Mouse (Mus musculus): Measurements from ENCODE around the gene Twnk. TPM values are rescaled to one million over a fixed set of nuclear protein-coding genes. Genes with fewer than 3 reads are reported as not detected.

The Twnk gene
- polyA plus RNA-seq, 1 experiment from 2014 or later: 19.8 TPM

GRCm38 (mm10) chr19:45040214-45040613, 34.8 kb downstream of the Twnk start:
- ATAC-seq: no peak
- Histone ChIP-seq H3K4me2 (ENCODE audit: low read depth, low read length) (no peak overlapping the region), H3K27me3 (replicated peaks; ENCODE audit: control insufficient read depth, insufficient read depth, low read length) (peaks cover 17% of the 10 kb centered on the region; the same call in 1 of the 2 replicates), H3K36me3 (ENCODE audit: control insufficient read depth, insufficient read depth, low read length) (no peaks in the 10 kb centered on the region), H3K9me3 (ENCODE audit: control insufficient read depth, low read length) (no peaks in the 10 kb centered on the region), H3K4me1 (ENCODE audit: control insufficient read depth, insufficient read depth, low read length) (0 out of 2 replicates have a peak, but pooled peaks cover 2% of the 10 kb centered on the region), H3K9ac (ENCODE audit: low read depth, low read length) (no peak overlapping the region), H3K4me3 (ENCODE audit: low read length) (no peak overlapping the region), H3K27ac (ENCODE audit: low read length) (no peak overlapping the region)
- WGBS: 43% methylated on average over 13 of the region's 13 CpGs

DNA sequence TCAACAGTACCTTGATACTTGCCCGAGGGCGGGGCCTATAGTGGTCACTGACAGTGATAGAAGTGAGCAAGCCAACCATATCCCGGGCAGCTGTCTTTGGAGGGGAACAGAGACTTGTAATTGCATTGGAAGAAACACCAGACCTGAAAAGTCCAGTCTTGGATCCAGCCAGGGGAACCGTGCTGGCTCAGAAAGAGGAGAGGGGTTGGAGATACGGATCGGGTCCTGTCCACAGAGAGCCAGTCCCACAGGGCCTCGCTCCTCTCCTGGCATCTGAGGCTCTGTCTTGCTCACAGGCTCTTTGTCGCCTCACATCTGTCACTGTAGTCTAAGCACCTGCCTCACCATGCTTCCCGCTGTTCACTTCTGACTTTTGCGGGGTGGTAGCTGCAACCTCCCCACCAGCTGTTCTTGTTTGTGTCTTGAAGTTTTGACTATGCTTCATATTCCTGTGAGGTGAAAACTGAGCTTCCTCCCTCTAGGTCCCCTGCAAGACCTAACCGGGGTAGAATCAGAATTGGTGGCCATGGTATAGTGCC, 39.0 kb downstream of the Twnk start:
- Histone ChIP-seq H3K4me1 (ENCODE audit: control insufficient read depth, insufficient read depth, low read length) (peaks cover 18% of the 10 kb centered on the region), H3K27ac (ENCODE audit: low read length) (no peak overlapping the region)
- WGBS: 73% methylated on average over 11 of the region's 11 CpGs

GRCm38 (mm10) chr19:45045236-45045635, 39.8 kb downstream of the Twnk start:
- H3K9ac ChIP-seq (ENCODE audit: low read depth, low read length): no peak overlapping the region
- H3K36me3 ChIP-seq (ENCODE audit: control insufficient read depth, insufficient read depth, low read length): no peaks in the 10 kb centered on the region
- no peak overlapping the region for H3K4me2 ChIP-seq (ENCODE audit: low read depth, low read length)
- H3K9me3 ChIP-seq (ENCODE audit: control insufficient read depth, low read length): no peaks in the 10 kb centered on the region
- 53% methylated on average over 15 of the region's 15 CpGs for WGBS
- H3K4me1 ChIP-seq (ENCODE audit: control insufficient read depth, insufficient read depth, low read length): peaks cover 18% of the 10 kb centered on the region
- no peak for ATAC-seq
- H3K27ac ChIP-seq (ENCODE audit: low read length): no peak overlapping the region
- 0 out of 2 replicates have a peak, but pooled peaks cover 5% of the 10 kb centered on the region for H3K27me3 ChIP-seq (replicated peaks; ENCODE audit: control insufficient read depth, insufficient read depth, low read length)
- no peak overlapping the region for H3K4me3 ChIP-seq (ENCODE audit: low read length)

More for the DNA sequence above, 39.0 kb downstream of the Twnk start:
- no peak for ATAC-seq
- H3K9ac ChIP-seq (ENCODE audit: low read depth, low read length): no peak overlapping the region
- H3K27me3 ChIP-seq (replicated peaks; ENCODE audit: control insufficient read depth, insufficient read depth, low read length): peaks cover 12% of the 10 kb centered on the region; the same call in 1 of the 2 replicates
- H3K4me2 ChIP-seq (ENCODE audit: low read depth, low read length): no peak overlapping the region
- H3K36me3 ChIP-seq (ENCODE audit: control insufficient read depth, insufficient read depth, low read length): no peaks in the 10 kb centered on the region
- H3K9me3 ChIP-seq (ENCODE audit: control insufficient read depth, low read length): no peaks in the 10 kb centered on the region
- no peak overlapping the region for H3K4me3 ChIP-seq (ENCODE audit: low read length)

GRCm38 (mm10) chr19:45045651-45046050, 40.2 kb downstream of the Twnk start, which contains the start of gene Pdzd7:
Gene Pdzd7 (minus strand): TSS chr19:45045717.
- Histone ChIP-seq H3K4me1 (ENCODE audit: control insufficient read depth, insufficient read depth, low read length) (peaks cover 18% of the 10 kb centered on the region), H3K9me3 (ENCODE audit: control insufficient read depth, low read length) (no peaks in the 10 kb centered on the region), H3K4me2 (ENCODE audit: low read depth, low read length) (peak within 1 kb of the TSS; percentile 91), H3K9ac (ENCODE audit: low read depth, low read length) (peak within 1 kb of the TSS; percentile 73), H3K27ac (ENCODE audit: low read length) (no peak within 1 kb of the TSS), H3K27me3 (replicated peaks; ENCODE audit: control insufficient read depth, insufficient read depth, low read length) (0 out of 2 replicates have a peak, but pooled peaks cover under 1% of the 10 kb centered on the region), H3K36me3 (ENCODE audit: control insufficient read depth, insufficient read depth, low read length) (no peaks in the 10 kb centered on the region), H3K4me3 (ENCODE audit: low read length) (peak within 1 kb of the TSS; percentile 52)
- no peak for ATAC-seq
- WGBS: 81% methylated on average over 5 of the region's 5 CpGs

DNA sequence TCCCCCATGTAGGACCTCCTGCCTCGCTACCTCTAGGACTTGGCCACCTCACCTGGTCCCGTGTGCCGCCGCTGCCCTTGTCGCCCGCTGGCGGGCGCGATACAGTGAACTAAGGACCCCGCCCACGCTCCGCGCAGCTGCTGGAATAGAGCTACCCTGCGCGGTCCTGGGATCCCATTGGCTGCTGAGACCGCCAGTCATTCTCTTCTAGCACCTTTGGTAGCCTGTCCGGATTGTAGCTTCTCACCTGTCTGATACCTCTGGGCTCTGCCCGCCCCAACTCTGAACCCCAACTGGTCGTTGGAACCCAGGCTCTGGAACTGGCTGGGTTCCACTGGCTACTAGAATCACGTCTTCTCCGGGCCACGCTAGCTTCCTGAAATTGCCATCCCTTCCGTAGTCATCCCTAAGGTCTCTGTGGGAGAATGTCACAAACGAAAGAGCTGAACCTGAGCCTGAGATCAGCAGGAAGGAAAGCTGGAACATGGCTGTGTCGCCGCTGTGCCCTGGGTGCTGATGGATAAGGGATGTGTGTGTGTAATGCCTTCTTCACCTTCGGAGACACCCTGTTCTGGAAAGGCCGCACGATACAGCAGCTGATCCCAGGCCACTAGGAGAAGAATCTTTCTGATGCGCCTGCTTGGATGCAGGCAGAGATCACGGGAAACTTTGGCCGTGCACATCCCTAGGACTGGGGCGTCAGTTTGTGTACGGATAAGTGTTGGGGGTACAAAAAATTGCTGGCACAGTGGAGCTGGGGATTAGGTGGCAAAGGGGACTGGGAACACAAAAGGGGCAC, 41.3 kb downstream of the Twnk start:
- Histone ChIP-seq H3K27me3 (replicated peaks; ENCODE audit: control insufficient read depth, insufficient read depth, low read length) (no peaks in the 10 kb centered on the region), H3K9me3 (ENCODE audit: control insufficient read depth, low read length) (no peaks in the 10 kb centered on the region), H3K4me2 (ENCODE audit: low read depth, low read length) (peak overlapping the region; percentile 91), H3K36me3 (ENCODE audit: control insufficient read depth, insufficient read depth, low read length) (no peaks in the 10 kb centered on the region), H3K27ac (ENCODE audit: low read length) (peak overlapping the region; percentile 92), H3K9ac (ENCODE audit: low read depth, low read length) (peak overlapping the region; percentile 73), H3K4me1 (ENCODE audit: control insufficient read depth, insufficient read depth, low read length) (peaks cover 18% of the 10 kb centered on the region), H3K4me3 (ENCODE audit: low read length) (peak overlapping the region; percentile 52)
- 1% methylated on average over 34 of the region's 34 CpGs for WGBS
- ATAC-seq: peak; percentile 73

GRCm38 (mm10) chr19:45047417-45047934, 42.0 kb downstream of the Twnk start, which contains the start of gene Sfxn3:
Gene Sfxn3 (plus strand): TSS chr19:45047503.
- peak within 1 kb of the TSS; percentile 92 for H3K27ac ChIP-seq (ENCODE audit: low read length)
- H3K36me3 ChIP-seq (ENCODE audit: control insufficient read depth, insufficient read depth, low read length): no peaks in the 10 kb centered on the region
- H3K27me3 ChIP-seq (replicated peaks; ENCODE audit: control insufficient read depth, insufficient read depth, low read length): no peaks in the 10 kb centered on the region
- ATAC-seq: peak; percentile 83
- H3K4me3 ChIP-seq (ENCODE audit: low read length): peak within 1 kb of the TSS; percentile 52
- no peaks in the 10 kb centered on the region for H3K9me3 ChIP-seq (ENCODE audit: control insufficient read depth, low read length)
- H3K4me1 ChIP-seq (ENCODE audit: control insufficient read depth, insufficient read depth, low read length): peaks cover 18% of the 10 kb centered on the region
- H3K4me2 ChIP-seq (ENCODE audit: low read depth, low read length): peak within 1 kb of the TSS; percentile 91
- H3K9ac ChIP-seq (ENCODE audit: low read depth, low read length): peak within 1 kb of the TSS; percentile 73
- under 1% methylated on average over 25 of the region's 26 CpGs for WGBS

DNA sequence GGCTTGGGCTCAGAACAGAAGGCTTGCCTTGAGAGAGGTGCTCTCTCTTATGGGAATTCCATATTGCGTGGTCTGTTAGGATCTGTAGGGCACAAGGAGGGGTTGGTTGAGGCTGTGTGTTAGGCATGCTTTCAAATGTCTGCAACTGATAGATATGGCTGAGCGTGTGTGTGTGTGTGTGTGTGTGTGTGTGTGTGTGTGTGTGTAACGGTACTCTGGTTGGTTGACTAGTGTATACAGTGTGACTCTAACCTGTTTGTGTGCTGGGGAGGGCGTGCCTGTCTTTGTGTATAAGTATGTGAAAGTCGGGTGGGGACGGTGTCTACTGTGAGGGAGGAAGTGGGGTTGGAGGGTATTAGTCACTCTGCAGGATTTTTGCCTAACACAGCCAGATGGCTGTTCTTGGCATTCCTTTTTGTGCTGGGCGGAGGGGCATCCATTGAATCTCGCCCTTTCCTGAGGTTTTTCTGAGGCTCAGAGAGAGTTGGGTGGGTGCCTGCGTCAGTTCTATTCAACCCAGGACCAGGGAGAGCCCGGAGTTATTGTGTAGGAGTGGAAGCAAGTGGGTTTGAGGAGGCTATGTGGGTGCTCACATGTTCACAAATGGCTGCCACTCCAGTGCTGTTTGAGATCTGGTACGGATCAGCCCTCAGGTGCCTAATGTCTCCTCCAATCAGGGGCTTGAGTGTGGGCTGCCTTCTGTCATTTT, 42.6 kb downstream of the Twnk start:
- H3K9me3 ChIP-seq (ENCODE audit: control insufficient read depth, low read length): no peaks in the 10 kb centered on the region
- peak overlapping the region; percentile 91 for H3K4me2 ChIP-seq (ENCODE audit: low read depth, low read length)
- no peaks in the 10 kb centered on the region for H3K27me3 ChIP-seq (replicated peaks; ENCODE audit: control insufficient read depth, insufficient read depth, low read length)
- H3K4me3 ChIP-seq (ENCODE audit: low read length): peak overlapping the region; percentile 52
- no peaks in the 10 kb centered on the region for H3K36me3 ChIP-seq (ENCODE audit: control insufficient read depth, insufficient read depth, low read length)
- H3K4me1 ChIP-seq (ENCODE audit: control insufficient read depth, insufficient read depth, low read length): peaks cover 18% of the 10 kb centered on the region
- peak overlapping the region; percentile 92 for H3K27ac ChIP-seq (ENCODE audit: low read length)
- peak; percentile 58 for ATAC-seq
- WGBS: 21% methylated on average over 11 of the region's 11 CpGs
- peak overlapping the region; percentile 73 for H3K9ac ChIP-seq (ENCODE audit: low read depth, low read length)

GRCm38 (mm10) chr19:45048644-45049365, 43.3 kb downstream of the Twnk start:
- Histone ChIP-seq H3K9me3 (ENCODE audit: control insufficient read depth, low read length) (no peaks in the 10 kb centered on the region), H3K36me3 (ENCODE audit: control insufficient read depth, insufficient read depth, low read length) (no peaks in the 10 kb centered on the region), H3K4me3 (ENCODE audit: low read length) (peak overlapping the region; percentile 52), H3K4me2 (ENCODE audit: low read depth, low read length) (peak overlapping the region; percentile 91), H3K9ac (ENCODE audit: low read depth, low read length) (peak overlapping the region; percentile 73; the same call in 1 of the 2 replicates), H3K27me3 (replicated peaks; ENCODE audit: control insufficient read depth, insufficient read depth, low read length) (no peaks in the 10 kb centered on the region), H3K27ac (ENCODE audit: low read length) (peak overlapping the region; percentile 92), H3K4me1 (ENCODE audit: control insufficient read depth, insufficient read depth, low read length) (peaks cover 16% of the 10 kb centered on the region)
- no peak for ATAC-seq
- 70% methylated on average over 12 of the region's 12 CpGs for WGBS

Measured in intestine, embryonic 16.5 days (tissue).